Mouse (Mus musculus) midbrain, embryonic 16.5 days (tissue): ENCODE results near the gene Tmem43. TPM values are rescaled to one million over a fixed set of nuclear protein-coding genes. Genes with fewer than 3 reads are reported as not detected.
A peak's percentile ranks its signal among the peaks of the same experiment; 100 is the strongest.

Experiments used
- ATAC-seq: fragments of 200-750 bp; cut with Nextera tagmentation; 2 replicates; pipeline ENCODE4 v1.8.0; 2017; ENCODE audit warnings: moderate TSS enrichment
- H3K27ac ChIP-seq: fragments of 300-500 bp; sonication (generic); 2 replicates; pipeline ENCODE4 v1.5.1; 2014; ENCODE audit warnings: mild to moderate bottlenecking, low read length, mixed read lengths
- H3K27me3 ChIP-seq: fragments of 300-500 bp; sonication (generic); 2 replicates; pipeline ENCODE4 v1.6.1; 2014; ENCODE audit warnings: low read depth, low read length, mixed read lengths; ENCODE audit not compliant: control insufficient read depth, insufficient read depth
- H3K36me3 ChIP-seq: fragments of 300-500 bp; sonication (generic); 2 replicates; pipeline ENCODE4 v1.6.1; 2014; ENCODE audit warnings: mild to moderate bottlenecking, low read length, moderate library complexity, mixed read lengths; ENCODE audit not compliant: control insufficient read depth, insufficient read depth
- H3K4me1 ChIP-seq: fragments of 300-500 bp; sonication (generic); 2 replicates; pipeline ENCODE4 v1.6.1; 2014; ENCODE audit warnings: mild to moderate bottlenecking, low read length, mixed read lengths; ENCODE audit not compliant: control insufficient read depth, insufficient read depth
- H3K4me2 ChIP-seq: fragments of 300-500 bp; sonication (generic); 2 replicates; pipeline ENCODE4 v1.6.1; 2014; ENCODE audit warnings: mild to moderate bottlenecking, low read length, mixed read lengths
- H3K4me3 ChIP-seq: fragments of 300-500 bp; sonication (generic); 2 replicates; pipeline ENCODE4 v1.5.1; 2014; ENCODE audit warnings: low read depth, mild to moderate bottlenecking, low read length, moderate library complexity, mixed read lengths
- H3K9ac ChIP-seq: fragments of 300-500 bp; sonication (generic); 2 replicates; pipeline ENCODE4 v1.6.1; 2014; ENCODE audit warnings: low read depth, low read length, mixed read lengths
- H3K9me3 ChIP-seq: fragments of 300-500 bp; sonication (generic); replicated peaks from 2 replicates; pipeline ENCODE4 v1.6.1; 2014; ENCODE audit warnings: mild to moderate bottlenecking, low read length, mixed read lengths; ENCODE audit not compliant: control insufficient read depth, poor library complexity, severe bottlenecking
- WGBS: fragments of 180-500 bp; shearing (Covaris S2); extraction: QIAGEN DNeasy Blood & Tissue Kit; methylation state at CpG from one replicate; pipeline ENCODE4 v1.1.7; 2014; 5-methylcytosine and 5-hydroxymethylcytosine counted together
- polyA plus RNA-seq: library from polyadenylated mRNA; unstranded; fragments of >200 nt; fragmentation: Nextera tagmentation; extraction: Ambion mirVana; gene quantifications from 2 replicates; pipeline ENCODE4 v1.2.1, GENCODE M21; 2015

Tmem43 gene
- polyA plus RNA-seq, 1 experiment from 2014 or later, result 61.7 TPM

DNA sequence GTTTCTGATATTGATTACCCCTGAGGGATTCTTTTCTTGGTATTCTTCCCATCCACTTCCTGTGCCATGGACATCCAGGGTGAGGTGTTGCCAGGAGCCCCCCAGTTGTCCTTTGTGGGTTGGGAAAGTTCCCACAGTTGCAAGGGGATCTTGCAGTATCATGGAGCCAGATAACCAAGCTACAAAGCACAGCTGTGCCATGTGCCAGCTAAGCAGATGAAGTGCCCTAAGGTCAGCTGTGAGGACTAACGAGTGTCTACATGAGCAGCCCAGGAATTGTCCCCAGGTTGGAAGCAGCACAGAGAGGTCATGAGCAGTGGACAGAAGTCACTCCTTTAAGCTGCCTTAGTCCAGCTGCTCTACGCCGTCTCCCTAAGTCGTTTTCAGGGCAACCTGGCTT, 52.0 kb downstream of the Tmem43 start:
- Histone ChIP-seq H3K36me3 (peaks cover 12% of the 10 kb centered on the region; the same call in 1 of the 2 replicates), H3K4me1 (no peaks in the 10 kb centered on the region), H3K4me2 (no peak overlapping the region), H3K9ac (no peak overlapping the region), H3K27ac (no peak overlapping the region), H3K9me3 (no peaks in the 10 kb centered on the region), H3K4me3 (no peak overlapping the region), H3K27me3 (no peaks in the 10 kb centered on the region)
- 85% methylated on average over 4 of the region's 4 CpGs for WGBS
- no peak for ATAC-seq

DNA sequence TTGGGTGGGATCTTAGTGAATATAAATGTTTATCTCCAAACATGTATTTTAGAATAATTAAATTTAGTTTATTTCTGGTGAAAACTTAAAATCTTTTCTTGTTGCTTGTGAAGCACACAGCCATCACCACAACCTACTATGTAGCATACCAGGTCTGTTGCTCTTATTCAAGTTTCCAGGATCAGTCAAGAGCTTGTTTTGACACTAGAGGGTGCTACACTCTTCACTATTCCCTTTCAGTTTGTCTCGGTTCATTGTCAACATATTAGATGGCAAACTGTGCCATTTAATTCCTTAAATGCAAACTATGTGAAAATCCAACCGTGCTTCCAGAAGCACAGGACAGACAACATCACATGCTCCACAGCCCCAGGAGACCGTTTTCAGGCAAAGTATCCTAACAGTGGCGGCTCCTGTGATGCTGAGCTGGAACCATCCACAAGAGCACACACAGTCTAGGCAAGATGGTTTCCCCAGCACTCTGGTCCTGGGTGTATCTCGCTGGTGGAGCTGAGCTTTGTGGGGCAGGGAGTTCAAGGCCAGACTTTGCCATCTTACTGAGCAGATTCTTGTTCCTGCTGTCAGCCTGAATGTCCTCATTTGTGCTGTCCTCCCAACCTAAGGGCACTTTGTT, 53.8 kb downstream of the Tmem43 start:
- peak; percentile 72 for ATAC-seq
- no peaks in the 10 kb centered on the region for H3K27me3 ChIP-seq
- 39% methylated on average over 5 of the region's 5 CpGs for WGBS
- H3K9me3 ChIP-seq, result no peaks in the 10 kb centered on the region
- H3K36me3 ChIP-seq, result 0 out of 2 replicates have a peak, but pooled peaks cover 10% of the 10 kb centered on the region
- H3K4me3 ChIP-seq, result no peak overlapping the region
- no peak overlapping the region for H3K9ac ChIP-seq
- H3K27ac ChIP-seq, result no peak overlapping the region
- no peaks in the 10 kb centered on the region for H3K4me1 ChIP-seq
- no peak overlapping the region for H3K4me2 ChIP-seq

DNA sequence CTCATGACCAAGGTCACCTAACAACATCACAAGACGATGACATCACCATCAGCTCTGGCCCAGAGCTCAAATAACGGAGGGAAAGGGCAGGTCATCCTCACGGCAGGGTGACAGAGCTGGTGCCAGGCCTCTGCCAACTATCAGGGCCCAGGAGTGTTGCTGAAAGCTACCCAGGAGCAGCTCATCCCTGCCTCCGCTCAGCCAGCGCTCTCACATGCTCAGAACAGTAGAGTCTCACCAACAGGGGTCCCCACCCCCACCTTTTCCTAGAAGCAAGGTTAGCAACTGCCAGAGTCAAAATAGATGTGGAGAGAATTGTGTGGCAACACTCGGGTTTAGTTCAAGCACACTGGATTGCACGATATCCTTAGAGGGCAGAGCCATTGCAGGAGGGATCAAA, 54.8 kb downstream of the Tmem43 start:
- H3K4me1 ChIP-seq, result no peaks in the 10 kb centered on the region
- H3K9me3 ChIP-seq, result no peaks in the 10 kb centered on the region
- 89% methylated on average over 7 of the region's 7 CpGs for WGBS
- no peaks in the 10 kb centered on the region for H3K27me3 ChIP-seq
- no peak overlapping the region for H3K27ac ChIP-seq
- no peak overlapping the region for H3K4me3 ChIP-seq
- no peak for ATAC-seq
- H3K36me3 ChIP-seq, result 0 out of 2 replicates have a peak, but pooled peaks cover 6% of the 10 kb centered on the region
- H3K4me2 ChIP-seq, result no peak overlapping the region
- H3K9ac ChIP-seq, result no peak overlapping the region

- ATAC-seq, result no peak
- Histone ChIP-seq H3K27me3 (no peaks in the 10 kb centered on the region), H3K4me2 (no peak overlapping the region), H3K9ac (no peak overlapping the region), H3K4me1 (no peaks in the 10 kb centered on the region), H3K27ac (no peak overlapping the region), H3K9me3 (no peaks in the 10 kb centered on the region), H3K36me3 (no peaks in the 10 kb centered on the region), H3K4me3 (no peak overlapping the region)
- whole genome bisulfite sequencing, result 88% methylated on average over 8 of the region's 8 CpGs
Measured at GRCm38 (mm10) chr6:91530673-91531072, 57.2 kb downstream of the Tmem43 start.

DNA sequence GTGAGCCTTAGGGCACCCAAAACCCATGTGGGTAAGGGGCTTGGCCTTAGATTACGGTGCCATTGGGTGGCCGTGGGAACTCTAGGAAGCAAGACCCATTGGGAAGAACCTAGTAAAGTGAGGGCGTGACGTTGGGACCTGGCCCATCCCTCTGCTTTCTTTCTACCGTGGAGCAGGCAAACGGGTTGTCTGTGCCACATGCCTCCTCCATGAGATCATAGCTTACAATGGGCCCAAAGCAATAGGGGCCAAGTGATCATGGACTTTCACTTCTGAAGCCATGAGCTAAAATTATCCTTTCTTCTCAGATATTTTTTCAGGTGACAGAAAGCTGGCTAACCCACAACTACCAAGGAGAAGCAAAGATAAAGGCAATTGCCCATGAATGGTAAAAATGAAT, 57.8 kb downstream of the Tmem43 start:
- Histone ChIP-seq H3K4me3 (no peak overlapping the region), H3K36me3 (no peaks in the 10 kb centered on the region)
- 86% methylated on average over 6 of the region's 6 CpGs for WGBS

GRCm38 (mm10) chr6:91532661-91533060, 59.2 kb downstream of the Tmem43 start:
- no peak overlapping the region for H3K9ac ChIP-seq

More for the DNA sequence above, 57.8 kb downstream of the Tmem43 start:
- no peak overlapping the region for H3K9ac ChIP-seq
- H3K4me1 ChIP-seq, result no peaks in the 10 kb centered on the region
- no peak overlapping the region for H3K27ac ChIP-seq
- no peaks in the 10 kb centered on the region for H3K27me3 ChIP-seq
- ATAC-seq, result no peak
- no peak overlapping the region for H3K4me2 ChIP-seq
- no peaks in the 10 kb centered on the region for H3K9me3 ChIP-seq

DNA sequence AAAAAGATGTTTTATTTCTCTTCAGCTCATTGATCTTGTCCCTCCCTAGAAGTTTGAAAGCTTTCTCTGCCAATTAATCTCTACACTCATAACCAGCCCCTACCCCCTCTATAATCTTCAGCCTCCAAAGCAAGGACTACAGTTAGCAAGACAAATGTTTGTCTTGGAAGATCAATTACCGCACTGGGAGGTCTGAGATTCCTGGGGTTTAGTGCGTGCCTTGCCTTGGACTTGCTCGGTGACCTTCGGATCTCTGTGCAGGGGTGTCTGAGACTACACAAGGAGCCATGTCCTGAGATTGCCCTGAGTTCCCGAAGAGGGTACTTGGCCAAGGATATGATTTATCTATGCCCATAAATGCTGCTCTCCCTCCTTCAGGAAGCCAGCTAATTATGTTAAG, 59.9 kb downstream of the Tmem43 start:
- Histone ChIP-seq H3K9ac (no peak overlapping the region), H3K4me2 (no peak overlapping the region), H3K4me1 (no peaks in the 10 kb centered on the region), H3K27ac (no peak overlapping the region), H3K36me3 (no peaks in the 10 kb centered on the region), H3K27me3 (no peaks in the 10 kb centered on the region), H3K9me3 (no peaks in the 10 kb centered on the region), H3K4me3 (no peak overlapping the region)
- ATAC-seq, result no peak
- WGBS, result 67% methylated on average over 5 of the region's 5 CpGs

More at GRCm38 (mm10) chr6:91532661-91533060, 59.2 kb downstream of the Tmem43 start:
- no peak overlapping the region for H3K4me2 ChIP-seq
- 66% methylated on average over 6 of the region's 6 CpGs for WGBS
- no peaks in the 10 kb centered on the region for H3K9me3 ChIP-seq
- no peak overlapping the region for H3K27ac ChIP-seq
- H3K27me3 ChIP-seq, result no peaks in the 10 kb centered on the region
- H3K36me3 ChIP-seq, result no peaks in the 10 kb centered on the region
- no peak overlapping the region for H3K4me3 ChIP-seq
- no peaks in the 10 kb centered on the region for H3K4me1 ChIP-seq
- no peak for ATAC-seq

- Histone ChIP-seq H3K9me3 (no peaks in the 10 kb centered on the region), H3K27ac (no peak overlapping the region), H3K9ac (no peak overlapping the region), H3K4me1 (no peaks in the 10 kb centered on the region), H3K36me3 (no peaks in the 10 kb centered on the region), H3K4me2 (no peak overlapping the region), H3K4me3 (no peak overlapping the region), H3K27me3 (no peaks in the 10 kb centered on the region)
- WGBS, result 36% methylated on average over 2 of the region's 2 CpGs
- no peak for ATAC-seq
Measured at GRCm38 (mm10) chr6:91533771-91534170, 60.3 kb downstream of the Tmem43 start.

DNA sequence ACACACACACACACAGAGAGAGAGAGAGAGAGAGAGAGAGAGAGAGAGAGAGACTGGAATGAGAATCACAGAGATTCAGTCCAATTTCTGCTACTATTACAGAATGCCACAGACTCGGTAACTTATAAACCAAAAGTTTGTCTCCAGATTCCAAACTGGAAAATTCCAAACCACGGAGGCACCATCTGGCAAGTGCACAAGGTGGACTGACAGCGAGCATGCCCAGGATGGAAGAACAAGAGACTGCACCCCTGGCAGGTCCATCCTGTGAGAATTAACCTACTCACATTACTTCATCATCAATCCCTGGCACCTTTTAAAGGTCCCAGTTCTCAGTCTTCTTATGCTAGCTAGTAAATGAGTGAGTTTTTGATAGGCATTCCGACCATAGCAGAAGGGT, 60.8 kb downstream of the Tmem43 start:
- no peak overlapping the region for H3K4me2 ChIP-seq
- no peak overlapping the region for H3K4me3 ChIP-seq
- H3K27me3 ChIP-seq, result no peaks in the 10 kb centered on the region
- ATAC-seq, result no peak
- no peak overlapping the region for H3K9ac ChIP-seq
- H3K36me3 ChIP-seq, result no peaks in the 10 kb centered on the region
- H3K27ac ChIP-seq, result no peak overlapping the region
- no peaks in the 10 kb centered on the region for H3K4me1 ChIP-seq
- no peaks in the 10 kb centered on the region for H3K9me3 ChIP-seq
- WGBS, result 88% methylated on average over 4 of the region's 4 CpGs
